Mouse (Mus musculus): ENCODE results near the gene BC030867.

GRCm38 (mm10) chr11:102217876-102218430 lies 30.7 kb upstream of the BC030867 start:
- no peak for TF ChIP-seq CTCF (IDR thresholded peaks at IDR 0.05; ENCODE audit: low read depth)
- no peak for TF ChIP-seq EP300 (IDR thresholded peaks at IDR 0.05; ENCODE audit: low read depth)
